ENCODE assay signal across 18 mouse cellular contexts in genomic region chr7:130727560-130727959, GRCm38 (mm10). TPM values are rescaled to one million over a fixed set of nuclear protein-coding genes. Genes with fewer than 3 reads are reported as not detected.
DNase-seq lines count a peak whose midpoint lies in the region; ATAC-seq and TF ChIP-seq lines count a peak whose summit lies in the region.
"Had no signal": no experiment of that assay in that cellular context is flagged by ENCODE, and none has a peak within 500 bp of the region (broad histone marks: within the 10 kb centered on the region; RNA-seq: fewer than 3 reads in every experiment).

No protein-coding gene starts in this region.

- H3K27me3 ChIP-seq in heart, embryonic 10.5 days (ENCODE audit: insufficient read depth, poor library complexity, severe bottlenecking) = no peaks in the 10 kb centered on the region
- no peaks in the 10 kb centered on the region for H3K27me3 ChIP-seq in hindbrain, embryonic 10.5 days (ENCODE audit: insufficient read depth, poor library complexity, severe bottlenecking)
- no peaks in the 10 kb centered on the region for H3K27me3 ChIP-seq in hindbrain, postnatal 0 days (ENCODE audit: insufficient read depth, low read length)
- H3K27me3 ChIP-seq in lung, embryonic 15.5 days = no peaks in the 10 kb centered on the region
- no peaks in the 10 kb centered on the region for H3K27me3 ChIP-seq in small intestine, adult 2 months (ENCODE audit: control insufficient read depth, insufficient read depth, low read length)
- H3K27me3 ChIP-seq in forebrain, embryonic 12.5 days = no peaks in the 10 kb centered on the region
- H3K27me3 ChIP-seq: forebrain, embryonic 13.5 days; hindbrain, embryonic 12.5 days had no signal

- H3K4me2 ChIP-seq in hindbrain, postnatal 0 days (ENCODE audit: low read depth, low read length) = no peak overlapping the region
- no peak overlapping the region for H3K4me2 ChIP-seq in lung, embryonic 15.5 days
- no peak overlapping the region for H3K4me2 ChIP-seq in forebrain, embryonic 12.5 days
- H3K4me2 ChIP-seq: forebrain, embryonic 13.5 days; hindbrain, embryonic 12.5 days; liver, embryonic 11.5 days had no signal

- TF ChIP-seq CTCF in hindbrain, postnatal 0 days (IDR thresholded peaks at IDR 0.05; ENCODE audit: low read depth) = no peak
- TF ChIP-seq CTCF in small intestine, adult 2 months (IDR thresholded peaks at IDR 0.05; ENCODE audit: extremely low read depth, insufficient read length, insufficient replicate concordance, low read depth, low read length) = no peak

- no peaks in the 10 kb centered on the region for H3K9me3 ChIP-seq in heart, embryonic 10.5 days
- H3K9me3 ChIP-seq in hindbrain, embryonic 10.5 days = no peaks in the 10 kb centered on the region
- H3K9me3 ChIP-seq in hindbrain, postnatal 0 days (ENCODE audit: low read length) = no peaks in the 10 kb centered on the region
- no peaks in the 10 kb centered on the region for H3K9me3 ChIP-seq in lung, embryonic 15.5 days
- no peaks in the 10 kb centered on the region for H3K9me3 ChIP-seq in forebrain, embryonic 12.5 days
- H3K9me3 ChIP-seq: forebrain, embryonic 13.5 days; hindbrain, embryonic 12.5 days had no signal

- peaks cover 64% of the 10 kb centered on the region for H3K36me3 ChIP-seq in heart, embryonic 10.5 days
- H3K36me3 ChIP-seq in hindbrain, embryonic 10.5 days = peaks cover 86% of the 10 kb centered on the region
- H3K36me3 ChIP-seq in hindbrain, postnatal 0 days (ENCODE audit: insufficient read depth, low read length) = peaks cover 23% of the 10 kb centered on the region
- H3K36me3 ChIP-seq in lung, embryonic 15.5 days = peaks cover 12% of the 10 kb centered on the region
- peaks cover 5% of the 10 kb centered on the region; the same call in 1 of the 2 replicates for H3K36me3 ChIP-seq in small intestine, adult 2 months (ENCODE audit: control insufficient read depth, insufficient read depth, low read length)
- H3K36me3 ChIP-seq in forebrain, embryonic 12.5 days (replicated peaks) = peaks cover 53% of the 10 kb centered on the region
- H3K36me3 ChIP-seq: G1E had no signal

- 86% methylated on average over 4 of the region's 4 CpGs for WGBS in heart, embryonic 10.5 days
- 93% methylated on average over 4 of the region's 4 CpGs for WGBS in hindbrain, embryonic 10.5 days
- 89% methylated on average over 4 of the region's 4 CpGs for WGBS in hindbrain, postnatal 0 days
- 81% methylated on average over 4 of the region's 4 CpGs for WGBS in lung, embryonic 15.5 days
- 26% methylated on average over 4 of the region's 4 CpGs for WGBS in small intestine, adult 2 months
- 97% methylated on average over 4 of the region's 4 CpGs for WGBS in forebrain, embryonic 12.5 days

- H3K27ac ChIP-seq in heart, embryonic 10.5 days = peak overlapping the region; percentile 39; the same call in 1 of the 2 replicates
- H3K27ac ChIP-seq in hindbrain, embryonic 10.5 days = peak overlapping the region; percentile 45; the same call in 1 of the 2 replicates
- no peak overlapping the region for H3K27ac ChIP-seq in hindbrain, postnatal 0 days
- peak overlapping the region; percentile 62; the same call in 1 of the 2 replicates for H3K27ac ChIP-seq in lung, embryonic 15.5 days
- H3K27ac ChIP-seq in small intestine, adult 2 months (ENCODE audit: insufficient read depth, low read depth, low read length) = peak overlapping the region; percentile 94
- H3K27ac ChIP-seq in forebrain, embryonic 12.5 days = no peak overlapping the region
- H3K27ac ChIP-seq: forebrain, embryonic 13.5 days; hindbrain, embryonic 12.5 days had no signal

- no peak overlapping the region for H3K4me3 ChIP-seq in heart, embryonic 10.5 days
- no peak overlapping the region for H3K4me3 ChIP-seq in hindbrain, embryonic 10.5 days
- H3K4me3 ChIP-seq in hindbrain, postnatal 0 days (ENCODE audit: low read length) = no peak overlapping the region
- no peak overlapping the region for H3K4me3 ChIP-seq in lung, embryonic 15.5 days
- H3K4me3 ChIP-seq in small intestine, adult 2 months (ENCODE audit: low read depth, low read length) = peak overlapping the region; percentile 48
- no peak overlapping the region for H3K4me3 ChIP-seq in forebrain, embryonic 12.5 days (replicated peaks)
- H3K4me3 ChIP-seq: forebrain, embryonic 13.5 days; hindbrain, embryonic 12.5 days had no signal

- ATAC-seq in hindbrain, postnatal 0 days = no peak
- no peak for ATAC-seq in lung, embryonic 15.5 days (ENCODE audit: borderline replicate concordance, extremely low read depth, low FRiP score, low TSS enrichment)
- ATAC-seq in forebrain, embryonic 12.5 days (ENCODE audit: low FRiP score) = no peak
- ATAC-seq: forebrain, embryonic 13.5 days had no signal

- H3K4me1 ChIP-seq in heart, embryonic 10.5 days = peaks cover 48% of the 10 kb centered on the region
- 0 out of 2 replicates have a peak, but pooled peaks cover 8% of the 10 kb centered on the region for H3K4me1 ChIP-seq in hindbrain, embryonic 10.5 days (replicated peaks)
- 0 out of 2 replicates have a peak, but pooled peaks cover 2% of the 10 kb centered on the region for H3K4me1 ChIP-seq in hindbrain, postnatal 0 days (ENCODE audit: insufficient read depth, low read length)
- H3K4me1 ChIP-seq in lung, embryonic 15.5 days = peaks cover 21% of the 10 kb centered on the region
- peaks cover 15% of the 10 kb centered on the region for H3K4me1 ChIP-seq in small intestine, adult 2 months (ENCODE audit: control insufficient read depth, insufficient read depth, insufficient read length, low read length)
- H3K4me1 ChIP-seq in forebrain, embryonic 12.5 days = peaks cover 17% of the 10 kb centered on the region

- no peak for TF ChIP-seq POLR2A in small intestine, adult 2 months (IDR thresholded peaks at IDR 0.05; ENCODE audit: low read depth, low read length)

- no peak overlapping the region for H3K9ac ChIP-seq in hindbrain, postnatal 0 days (replicated peaks; ENCODE audit: low read length)
- H3K9ac ChIP-seq in lung, embryonic 15.5 days = no peak overlapping the region
- H3K9ac ChIP-seq in forebrain, embryonic 12.5 days = no peak overlapping the region
- H3K9ac ChIP-seq: forebrain, embryonic 13.5 days; hindbrain, embryonic 12.5 days had no signal

- no peak for DNase-seq in heart, embryonic 10.5 days (ENCODE audit: low spot score)
- DNase-seq in heart, adult 11 months = no peak
- no peak for DNase-seq in hindbrain, embryonic 10.5 days (ENCODE audit: low spot score)
- no peak for DNase-seq in hindbrain, postnatal 0 days (ENCODE audit: low spot score)
- no peak for DNase-seq in lung, postnatal 36 days
- DNase-seq: cerebellum, adult 9-11 months; gastrocnemius, postnatal 36 days; lung, postnatal 14 days; right cerebral cortex, postnatal 14 days; thymus, postnatal 36 days had no signal

RNA-seq across cellular contexts. Expression of gene Btbd16, which starts 46.3 kb away (rescaled TPM):
- polyA plus RNA-seq in heart, embryonic 10.5 days (2016; fragmentation: Nextera tagmentation; extraction: Ambion mirVana) = 0.07 and 0.40 TPM in 2 replicates
- not detected in 2 replicates for polyA plus RNA-seq in hindbrain, embryonic 10.5 days (2016; fragmentation: Nextera tagmentation; extraction: Ambion mirVana)
- not detected in 2 replicates for total RNA-seq in hindbrain, postnatal 0 days (2014; rRNA removed)
- polyA plus RNA-seq in hindbrain, postnatal 0 days (2015; fragmentation: Nextera tagmentation; extraction: Ambion mirVana) = 0.10 and 0.18 TPM in 2 replicates
- polyA plus RNA-seq in lung, embryonic 15.5 days (2015; fragmentation: Nextera tagmentation; extraction: Ambion mirVana) = not detected in 2 replicates
- polyA plus RNA-seq in small intestine, adult 2 months (2012; rRNA removed) = 0.10 TPM in 1 of 2 replicates, not detected in the other
- polyA plus RNA-seq in forebrain, embryonic 12.5 days (2016; fragmentation: Nextera tagmentation; extraction: Ambion mirVana) = not detected in 2 replicates
- total RNA-seq: gastrocnemius, postnatal 36 days had no signal
- polyA plus RNA-seq: forebrain, embryonic 13.5 days; G1E; hindbrain, embryonic 12.5 days; liver, embryonic 11.5 days; neural tube, embryonic 11.5 days had no signal

Comparison
In these comparisons a context has a peak if more than half of its experiments do, and no peak if none do; other contexts are left out.
1. H3K27ac ChIP-seq: peak in heart, embryonic 10.5 days (single experiment), hindbrain, embryonic 10.5 days (single experiment), lung, embryonic 15.5 days (single experiment) and small intestine, adult 2 months (single experiment); none in hindbrain, postnatal 0 days (single experiment) and forebrain, embryonic 12.5 days (single experiment).